Mouse (Mus musculus) spleen, embryonic (tissue): Measurements from ENCODE around the gene Pcbp4.
"Not testable (repeated sequence)": the region's sequence is repeated elsewhere in the genome, so short reads cannot be mapped to it uniquely, and the experiment has no call there.

Experiments used
- CTCF ChIA-PET: fragments of 350-600 bp; sonication (Branson Sonifier 250); formaldehyde crosslinking; loops from one replicate; lab custom pipeline; 2022; lab: Charles Lee

The Pcbp4 gene

DNA sequence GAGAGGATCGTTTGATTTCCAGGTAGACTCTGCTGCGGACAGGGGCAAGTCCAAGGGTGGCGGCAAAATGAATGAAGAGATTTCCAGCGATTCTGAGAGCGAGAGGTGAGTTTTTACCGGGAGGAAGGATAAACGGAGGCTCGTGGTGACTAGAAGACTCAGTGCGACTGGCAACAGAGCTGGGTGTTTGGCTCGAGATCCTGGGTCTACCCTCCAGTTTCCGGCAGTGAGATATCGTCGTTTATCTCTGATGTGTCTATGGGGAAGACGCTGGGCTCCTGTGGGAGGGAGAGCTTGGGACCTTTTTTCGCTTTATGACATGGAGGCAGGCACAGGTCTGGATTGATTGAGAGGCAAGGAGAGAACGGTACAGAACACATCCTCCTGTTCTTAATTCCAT lies 24.6 kb downstream of the Pcbp4 start:
- CTCF ChIA-PET = interaction anchor here (0.5 to 1.6 kb wide), 3 partner anchors 50 to 1095 kb away, joined by 3 to 12 read pairs (median 4); no protein-coding TSS in a partner anchor

- CTCF ChIA-PET = no interaction called here
Observed at GRCm38 (mm10) chr9:106478101-106478500, 25.0 kb downstream of the Pcbp4 start.

GRCm38 (mm10) chr9:106480541-106480940 lies 27.4 kb downstream of the Pcbp4 start:
- CTCF ChIA-PET = interaction anchor here (0.7 kb wide), 1 partner anchor 43 kb away, joined by 5 read pairs; the partner anchor contains the start of gene Acy1

DNA sequence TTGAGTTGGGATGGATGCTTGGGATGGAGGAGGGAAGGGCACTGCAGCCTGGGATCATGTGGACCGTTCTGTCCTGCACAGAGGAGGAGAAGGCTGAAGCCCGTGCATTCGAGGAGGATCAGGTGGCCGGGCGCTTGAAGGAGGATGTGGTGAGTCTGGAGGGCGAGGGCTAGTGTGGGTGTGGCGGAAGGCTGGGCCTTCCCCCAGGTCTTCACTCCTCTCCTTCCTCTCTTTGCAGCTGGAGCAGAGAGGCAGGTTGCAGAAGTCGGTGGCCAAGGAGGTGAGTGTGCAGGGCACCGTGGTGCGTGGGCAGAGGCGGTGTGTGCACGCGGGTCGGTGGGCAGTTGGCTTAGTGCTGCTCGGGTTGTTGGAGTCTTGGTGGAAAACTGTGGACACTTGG lies 28.0 kb downstream of the Pcbp4 start:
- CTCF ChIA-PET = interaction anchor here (0.7 kb wide), 1 partner anchor 43 kb away, joined by 5 read pairs; the partner anchor contains the start of gene Acy1

DNA sequence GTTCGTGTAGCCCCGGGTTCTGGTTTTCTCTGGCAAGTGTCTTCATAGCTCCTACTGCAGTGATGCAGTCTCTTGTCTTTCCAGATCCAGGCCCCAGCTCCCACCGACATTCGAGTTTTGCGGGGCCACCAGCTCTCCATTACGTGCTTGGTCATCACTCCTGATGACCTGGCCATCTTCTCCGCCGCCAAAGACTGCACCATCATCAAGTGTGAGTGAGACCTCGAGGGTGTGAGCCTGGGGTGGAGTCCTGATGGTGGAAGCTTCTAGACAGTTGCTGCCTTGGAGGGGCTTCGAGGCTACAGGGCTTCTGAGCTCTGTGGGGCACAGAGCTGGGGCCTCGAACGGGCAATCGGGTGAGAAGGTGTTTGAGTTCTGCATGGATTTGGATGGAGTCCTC lies 28.6 kb downstream of the Pcbp4 start:
- CTCF ChIA-PET = no interaction called here

GRCm38 (mm10) chr9:106482578-106483115 lies 29.6 kb downstream of the Pcbp4 start:
- CTCF ChIA-PET = no interaction called here

GRCm38 (mm10) chr9:106483136-106483535 lies 30.0 kb downstream of the Pcbp4 start:
- CTCF ChIA-PET = no interaction called here

GRCm38 (mm10) chr9:106483606-106484005 lies 30.5 kb downstream of the Pcbp4 start:
- CTCF ChIA-PET = no interaction called here

DNA sequence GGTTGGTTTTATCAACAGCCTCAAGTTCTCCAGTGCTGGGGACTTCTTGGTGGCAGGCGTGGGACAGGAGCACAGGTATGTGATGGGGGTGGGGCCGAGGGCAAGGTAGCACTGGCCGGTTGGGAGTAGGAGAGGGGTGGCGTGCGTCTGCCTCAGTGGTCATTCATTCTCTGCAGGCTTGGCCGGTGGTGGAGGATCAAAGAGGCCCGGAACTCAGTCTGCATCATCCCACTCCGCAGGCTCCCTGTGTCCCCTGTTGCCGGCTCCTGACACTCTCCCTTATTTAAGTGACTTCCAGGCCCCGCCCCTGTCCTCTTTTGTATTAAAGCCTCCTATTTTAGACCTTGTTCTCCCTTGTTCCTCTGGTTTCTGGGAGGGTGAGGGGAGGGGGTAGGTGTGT lies 32.0 kb downstream of the Pcbp4 start:
- CTCF ChIA-PET = no interaction called here

DNA sequence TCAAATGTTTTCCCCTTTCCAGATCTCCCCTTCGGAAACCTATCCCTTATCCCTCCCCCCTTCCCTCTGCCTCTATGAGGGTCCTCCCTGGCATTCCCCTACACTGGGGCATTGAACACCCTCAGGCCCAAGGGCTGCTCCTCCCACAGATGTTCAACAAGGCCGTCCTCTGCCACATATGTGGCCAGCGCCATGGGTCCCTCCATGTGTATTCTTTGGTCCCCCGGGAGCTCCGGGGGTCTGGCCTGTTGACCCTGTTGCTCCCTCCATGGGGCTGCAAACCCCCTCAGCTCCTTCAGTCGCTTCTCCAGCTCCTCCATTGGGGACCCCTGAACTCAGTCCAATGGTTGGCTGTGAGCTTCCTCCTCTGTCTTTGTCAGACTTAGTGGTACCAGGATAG lies 34.5 kb downstream of the Pcbp4 start:
- CTCF ChIA-PET = not testable (repeated sequence)

DNA sequence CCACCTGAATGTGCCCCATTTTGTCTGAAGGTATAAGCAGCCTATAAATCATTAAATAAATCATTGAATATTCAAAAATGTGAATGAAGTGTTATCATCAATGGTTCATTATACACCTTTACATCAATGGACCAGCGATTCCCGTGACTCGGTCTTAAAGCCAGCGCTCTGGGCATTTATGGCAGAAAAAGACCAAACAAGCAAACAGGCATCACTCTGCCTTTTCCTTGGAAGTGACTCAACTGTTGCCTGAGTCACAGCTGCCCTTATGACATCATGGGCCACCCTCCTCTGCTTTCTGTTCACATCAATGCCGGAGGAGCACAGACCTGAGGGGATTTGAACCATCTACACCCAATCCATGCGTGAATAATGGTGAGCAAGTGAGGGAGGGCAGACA lies 46.6 kb downstream of the Pcbp4 start, which contains the start of gene Iqcf1:
TSS of gene Iqcf1 (plus strand) at position 301 of the 400 bp plus-strand sequence.
- CTCF ChIA-PET = no interaction called here

DNA sequence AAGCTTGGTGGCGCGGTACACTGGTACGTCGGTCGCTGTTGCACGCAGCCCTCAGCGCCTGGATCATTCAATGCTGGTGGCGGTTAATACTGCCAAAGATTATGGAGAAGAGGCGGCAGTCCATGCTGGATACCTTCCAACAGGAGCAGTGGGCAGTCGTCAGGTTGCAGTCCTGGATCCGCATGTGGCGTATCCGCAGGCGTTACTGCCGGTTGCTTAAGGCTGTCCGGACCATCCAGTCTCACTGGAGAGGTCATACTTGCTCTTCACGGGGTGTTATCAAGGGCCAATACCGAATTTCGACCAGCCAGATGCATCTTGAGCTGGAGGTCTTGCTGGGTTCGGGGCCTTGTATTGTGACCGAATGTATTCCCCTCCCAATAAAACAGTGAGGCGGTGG lies 48.8 kb downstream of the Pcbp4 start:
- CTCF ChIA-PET = no interaction called here

DNA sequence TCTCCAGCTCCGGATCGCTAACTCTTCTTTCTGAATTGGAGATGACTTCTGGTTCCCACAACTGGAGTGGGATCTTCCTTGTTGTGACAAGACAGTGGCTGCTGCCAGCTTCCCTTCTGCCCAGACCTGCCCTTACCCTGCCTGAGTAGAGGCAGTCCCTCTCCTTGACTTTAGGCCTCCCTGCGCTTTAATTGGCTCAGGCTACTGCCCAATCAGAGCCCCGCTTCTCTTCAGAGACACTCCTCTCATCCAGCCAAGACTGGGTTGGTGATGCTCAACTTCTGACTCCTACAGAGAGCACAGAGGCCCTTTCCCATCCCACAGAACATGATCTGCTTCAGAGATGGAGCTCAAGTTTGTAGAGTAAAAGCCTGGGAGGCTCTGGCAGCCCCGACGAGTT lies 51.2 kb downstream of the Pcbp4 start:
- CTCF ChIA-PET = no interaction called here

GRCm38 (mm10) chr9:106509356-106509755 lies 56.3 kb downstream of the Pcbp4 start:
- CTCF ChIA-PET = no interaction called here

GRCm38 (mm10) chr9:106512729-106513450 lies 59.8 kb downstream of the Pcbp4 start:
- CTCF ChIA-PET = no interaction called here

GRCm38 (mm10) chr9:106513566-106513965 lies 60.5 kb downstream of the Pcbp4 start:
- CTCF ChIA-PET = no interaction called here
